Mouse (Mus musculus): Measurements from ENCODE around the gene Rab11a.

GRCm38 (mm10) chr9:64703420-64703965 lies 34.1 kb downstream of the Rab11a start:
- no peak for TF ChIP-seq CTCF (IDR thresholded peaks at IDR 0.05; ENCODE audit: low read depth)
- no peak for TF ChIP-seq EP300 (optimal IDR thresholded peaks at IDR 0.05)
